ENCODE assay signal across 28 mouse cellular contexts in genomic region chr11:22906453-22906865, GRCm38 (mm10). TPM values are rescaled to one million over a fixed set of nuclear protein-coding genes. Genes with fewer than 3 reads are reported as not detected.
DNase-seq lines count a peak whose midpoint lies in the region; ATAC-seq and TF ChIP-seq lines count a peak whose summit lies in the region.
"Had no signal": no experiment of that assay in that cellular context is flagged by ENCODE, and none has a peak within 500 bp of the region (broad histone marks: within the 10 kb centered on the region; RNA-seq: fewer than 3 reads in every experiment).

No protein-coding gene starts in this region.

- intact Hi-C loops in gastrocnemius, adult 2 months (cut with DNase I), result no loop called here
- intact Hi-C loops in gastrocnemius, postnatal 36 days (cut with DNase I), result no loop called here
- intact Hi-C loops in heart, postnatal 14 days (cut with DNase I), result no loop called here

- no peak overlapping the region for H3K4me3 ChIP-seq in gastrocnemius, adult 2 months
- H3K4me3 ChIP-seq in heart, embryonic 16.5 days (ENCODE audit: low read length), result no peak overlapping the region
- no peak overlapping the region; the same call in 1 of the 2 replicates for H3K4me3 ChIP-seq in G1E (ENCODE audit: low read depth, low read length)
- H3K4me3 ChIP-seq in intestine, embryonic 16.5 days (ENCODE audit: low read length), result no peak overlapping the region
- H3K4me3 ChIP-seq in thymus, adult 2 months (ENCODE audit: control insufficient read depth, insufficient read depth, low read length), result no peak overlapping the region
- H3K4me3 ChIP-seq: erythroblast, embryonic 14.5 days; hindbrain, embryonic 15.5 days; limb, embryonic 10.5 days; limb, embryonic 15.5 days; megakaryocyte, embryonic 14.5 days; midbrain, embryonic 13.5 days; stomach, embryonic 15.5 days had no signal

- peak overlapping the region; percentile 12; the same call in 1 of the 2 replicates for H3K9ac ChIP-seq in heart, embryonic 16.5 days (ENCODE audit: low read length)
- no peak overlapping the region for H3K9ac ChIP-seq in intestine, embryonic 16.5 days (ENCODE audit: low read depth, low read length)
- H3K9ac ChIP-seq: hindbrain, embryonic 15.5 days; limb, embryonic 15.5 days; midbrain, embryonic 13.5 days; stomach, embryonic 15.5 days had no signal

- no peak; the same call in 1 of the 2 replicates for ATAC-seq in heart, embryonic 16.5 days (replicated peaks; ENCODE audit: extremely low read depth, insufficient read depth, low FRiP score)
- peak; percentile 57 for ATAC-seq in G1E (ENCODE audit: extremely low read depth, insufficient number of reproducible peaks, low FRiP score, poor library complexity, severe bottlenecking)
- peak; percentile 82 for ATAC-seq in intestine, embryonic 16.5 days
- ATAC-seq: inflammation-experienced regulatory T-cells, adult 6 months; midbrain, embryonic 13.5 days had no signal

- H3K9me3 ChIP-seq in heart, embryonic 16.5 days (replicated peaks; ENCODE audit: control insufficient read depth, low read length), result no peaks in the 10 kb centered on the region
- H3K9me3 ChIP-seq in G1E (replicated peaks), result peaks cover 7% of the 10 kb centered on the region; the same call in 1 of the 2 replicates
- H3K9me3 ChIP-seq in intestine, embryonic 16.5 days (ENCODE audit: control insufficient read depth, low read length), result no peaks in the 10 kb centered on the region
- H3K9me3 ChIP-seq: hindbrain, embryonic 15.5 days; limb, embryonic 10.5 days; limb, embryonic 15.5 days; megakaryocyte, embryonic 14.5 days; midbrain, embryonic 13.5 days; stomach, embryonic 15.5 days had no signal

- no peak for TF ChIP-seq POLR2A in thymus, adult 2 months (IDR thresholded peaks at IDR 0.05; ENCODE audit: control insufficient read depth, extremely low read depth, insufficient read depth, low read length, poor library complexity)

- H3K36me3 ChIP-seq in heart, embryonic 16.5 days (ENCODE audit: control insufficient read depth, insufficient read depth), result no peaks in the 10 kb centered on the region
- peaks cover 9% of the 10 kb centered on the region for H3K36me3 ChIP-seq in G1E (replicated peaks)
- H3K36me3 ChIP-seq in intestine, embryonic 16.5 days (ENCODE audit: control insufficient read depth, insufficient read depth, low read length), result no peaks in the 10 kb centered on the region
- H3K36me3 ChIP-seq in thymus, adult 2 months (ENCODE audit: control insufficient read depth, insufficient read depth, low read length), result no peaks in the 10 kb centered on the region
- H3K36me3 ChIP-seq: hindbrain, embryonic 15.5 days; limb, embryonic 10.5 days; limb, embryonic 15.5 days; midbrain, embryonic 13.5 days; stomach, embryonic 15.5 days had no signal

- TF ChIP-seq CTCF in gastrocnemius, adult 2 months (IDR thresholded peaks at IDR 0.05), result no peak
- TF ChIP-seq CTCF in G1E (IDR thresholded peaks at IDR 0.05; ENCODE audit: low read depth, low read length), result no peak
- TF ChIP-seq CTCF in thymus, adult 2 months (IDR thresholded peaks at IDR 0.05; ENCODE audit: borderline replicate concordance, control insufficient read depth, extremely low read depth, insufficient read depth, low read length, poor library complexity), result no peak

- DNase-seq in gastrocnemius, adult 2 months, result no peak
- no peak for DNase-seq in gastrocnemius, postnatal 36 days
- no peak for DNase-seq in heart, postnatal 14 days
- no peak for DNase-seq in G1E (ENCODE audit: low spot score)
- DNase-seq in cerebellum, adult 18-20 months, result no peak
- no peak for DNase-seq in thymus, adult 2 months
- DNase-seq: adrenal gland, postnatal 14 days; cerebellum, adult 11 months; cerebellum, postnatal 10 days; gastrocnemius, postnatal 14 days; heart, adult 18-20 months; heart, postnatal 36 days; kidney, adult 8-10 months; kidney, postnatal 4 days; lung, postnatal 36 days; right cerebral cortex, postnatal 25 days; thymus, postnatal 25 days had no signal

- H3K4me2 ChIP-seq in heart, embryonic 16.5 days (ENCODE audit: low read depth, low read length), result no peak overlapping the region
- no peak overlapping the region for H3K4me2 ChIP-seq in intestine, embryonic 16.5 days (ENCODE audit: low read depth, low read length)
- H3K4me2 ChIP-seq: hindbrain, embryonic 15.5 days; limb, embryonic 15.5 days; midbrain, embryonic 13.5 days; stomach, embryonic 15.5 days had no signal

- peak overlapping the region; percentile 20; the same call in 1 of the 2 replicates for H3K27ac ChIP-seq in gastrocnemius, adult 2 months
- H3K27ac ChIP-seq in heart, embryonic 16.5 days (ENCODE audit: low read length), result peak overlapping the region; percentile 48; the same call in 1 of the 2 replicates
- peak overlapping the region; percentile 7; the same call in 1 of the 2 replicates for H3K27ac ChIP-seq in intestine, embryonic 16.5 days (ENCODE audit: low read length)
- H3K27ac ChIP-seq in thymus, adult 2 months (ENCODE audit: control insufficient read depth, insufficient read depth, low read length), result no peak overlapping the region
- H3K27ac ChIP-seq: hindbrain, embryonic 15.5 days; kidney, postnatal 0 days; limb, embryonic 10.5 days; limb, embryonic 15.5 days; midbrain, embryonic 13.5 days; stomach, embryonic 15.5 days had no signal

- H3K27me3 ChIP-seq in heart, embryonic 16.5 days (ENCODE audit: control insufficient read depth, insufficient read depth, low read length), result no peaks in the 10 kb centered on the region
- no peaks in the 10 kb centered on the region for H3K27me3 ChIP-seq in G1E (ENCODE audit: insufficient read depth, low read length)
- no peaks in the 10 kb centered on the region for H3K27me3 ChIP-seq in intestine, embryonic 16.5 days (replicated peaks; ENCODE audit: control insufficient read depth, insufficient read depth, low read length)
- H3K27me3 ChIP-seq in thymus, adult 2 months (ENCODE audit: control insufficient read depth, insufficient read depth, low read length), result no peaks in the 10 kb centered on the region
- H3K27me3 ChIP-seq: hindbrain, embryonic 15.5 days; limb, embryonic 15.5 days; megakaryocyte, embryonic 14.5 days; midbrain, embryonic 13.5 days; stomach, embryonic 15.5 days had no signal

- peaks cover 12% of the 10 kb centered on the region for H3K4me1 ChIP-seq in heart, embryonic 16.5 days (ENCODE audit: control insufficient read depth, insufficient read depth, low read length)
- peaks cover 14% of the 10 kb centered on the region for H3K4me1 ChIP-seq in G1E (ENCODE audit: insufficient read depth, low read depth, low read length)
- peaks cover 2% of the 10 kb centered on the region; the same call in 1 of the 2 replicates for H3K4me1 ChIP-seq in intestine, embryonic 16.5 days (ENCODE audit: control insufficient read depth, insufficient read depth, low read length)
- H3K4me1 ChIP-seq in thymus, adult 2 months (replicated peaks; ENCODE audit: control insufficient read depth, insufficient read depth, low read length), result no peaks in the 10 kb centered on the region
- H3K4me1 ChIP-seq: hindbrain, embryonic 15.5 days; limb, embryonic 10.5 days; limb, embryonic 15.5 days; midbrain, embryonic 13.5 days; stomach, embryonic 15.5 days had no signal

RNA-seq across cellular contexts. Expression of gene B3gnt2, which starts 45.7 kb away (rescaled TPM):
- total RNA-seq in gastrocnemius, adult 2 months (2021), result 1 to 10 TPM; 1.6 to 2.1 TPM
- 1 to 10 TPM; 1.2 to 5.8 TPM for total RNA-seq in gastrocnemius, postnatal 36 days (2021)
- 6.4 and 6.9 TPM in 2 replicates for polyA plus RNA-seq in heart, embryonic 16.5 days (2015; fragmentation: Nextera tagmentation; extraction: Ambion mirVana)
- 10 to 100 TPM in 1 of 2 experiments, 1 to 10 TPM in 1; 6.9 to 12.0 TPM for total RNA-seq in heart, postnatal 14 days (2021)
- total RNA-seq in G1E (2014; fragmentation: Nextera tagmentation), result 57.9 and 65.7 TPM in 2 replicates
- 26.3 and 43.4 TPM in 2 replicates for total RNA-seq in G1E (2017)
- polyA plus RNA-seq in G1E (2012), result 8.8 and 11.5 TPM in 2 replicates
- polyA plus RNA-seq in intestine, embryonic 16.5 days (2015; fragmentation: Nextera tagmentation; extraction: Ambion mirVana), result 11.8 and 11.9 TPM in 2 replicates
- 35.4 and 41.4 TPM in 2 replicates for polyA plus RNA-seq in thymus, adult 2 months (2012; rRNA removed)
